Mouse (Mus musculus) gastrocnemius, postnatal 4 days (tissue): ENCODE results near the gene Ear1. TPM values are rescaled to one million over a fixed set of nuclear protein-coding genes. Genes with fewer than 3 reads are reported as not detected.
"Not testable (repeated sequence)": the region's sequence is repeated elsewhere in the genome, so short reads cannot be mapped to it uniquely, and the experiment has no call there.

Experiments
- DNase-seq, 2 experiments: peaks; one replicate each; pipeline ENCODE4 v3.0.0; 2021 to 2022; ENCODE audit warnings: low spot score in 2 of 2, mixed read lengths in 2 of 2
- total RNA-seq, 2 experiments: library from RNA; stranded (reverse); gene quantifications; 2 replicates each; pipeline ENCODE4 v1.2.3; 2021

Gene Ear1
- total RNA-seq, 2 experiments from 2014 or later, result not detected

- DNase-seq, result not testable (repeated sequence)
Observed at GRCm38 (mm10) chr14:43796905-43797470, 78.3 kb downstream of the Ear1 start.

- DNase-seq, result no peak
Observed at GRCm38 (mm10) chr14:43796069-43796904, 79.0 kb downstream of the Ear1 start.

- DNase-seq, result not testable (repeated sequence)
Observed at GRCm38 (mm10) chr14:43793811-43794210, 81.5 kb downstream of the Ear1 start.

GRCm38 (mm10) chr14:43784645-43785044, 90.7 kb downstream of the Ear1 start, which contains the start of gene Gm8180:
Gene Gm8180 (minus strand): TSS chr14:43784745.
- not testable (repeated sequence) for DNase-seq

Other genes with a start within 250 kb of the Ear1 start
- gene Gm8165, start 198.3 kb downstream of the Ear1 start, total RNA-seq, result not detected
- 1 to 10 TPM in 1 of 2 experiments, under 1 TPM in 1; 0.98 to 1.2 TPM for gene Gm7324, start 177.7 kb downstream of the Ear1 start, total RNA-seq
- not detected for gene Gm16506, start 148.0 kb downstream of the Ear1 start, total RNA-seq
- gene Gm6526, start 127.7 kb downstream of the Ear1 start, total RNA-seq, result not detected
- gene Gm8180, start 90.8 kb downstream of the Ear1 start, total RNA-seq, result not detected
- not detected for gene Ear10, start 48.0 kb upstream of the Ear1 start, total RNA-seq
- gene Gm8113, start 49.9 kb upstream of the Ear1 start, total RNA-seq, result under 1 TPM; 0.12 to 0.44 TPM
- not detected for gene Ang5, start 81.6 kb upstream of the Ear1 start, total RNA-seq
- gene Ang6, start 126.8 kb upstream of the Ear1 start, total RNA-seq, result not detected
- gene Ear2, start 227.1 kb upstream of the Ear1 start, total RNA-seq, result 1 to 10 TPM in 1 of 2 experiments, under 1 TPM in 1; 0.42 to 1.2 TPM
- gene Gm3327, start 248.3 kb upstream of the Ear1 start, total RNA-seq, result not detected